Mouse (Mus musculus): ENCODE data around the gene Sclt1. TPM values are rescaled to one million over a fixed set of nuclear protein-coding genes. Genes with fewer than 3 reads are reported as not detected.
A peak's percentile ranks its signal among the peaks of the same experiment; 100 is the strongest.

Sclt1 gene
- total RNA-seq, 2 experiments from 2014 or later: 12.9 to 15.0 TPM

- DNase-seq (ENCODE audit: low spot score in 2 of 2): no peak
Measured at GRCm38 (mm10) chr3:41588495-41588894, 153.8 kb downstream of the Sclt1 start.

GRCm38 (mm10) chr3:41587588-41587987, 154.7 kb downstream of the Sclt1 start:
- no peak for DNase-seq (ENCODE audit: low spot score in 2 of 2)

DNA sequence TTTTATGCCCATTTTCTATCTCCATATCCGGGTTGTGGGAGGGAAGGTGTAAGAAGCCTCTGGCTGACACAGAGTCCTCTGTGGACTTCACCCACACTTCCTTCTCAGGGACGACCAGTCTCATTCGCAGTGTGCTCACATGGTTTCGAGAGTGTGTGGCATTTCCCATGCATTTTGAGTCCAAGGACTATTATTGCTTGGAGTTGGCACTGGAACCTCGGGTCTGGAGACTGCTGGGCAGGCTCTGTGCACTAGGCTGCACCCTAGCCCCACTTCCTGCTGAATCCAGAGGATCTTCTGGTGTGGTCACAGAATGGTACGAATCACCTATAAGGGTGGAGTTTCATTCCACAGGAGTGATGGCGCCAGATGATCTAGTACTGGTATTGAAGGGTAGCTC, 155.4 kb downstream of the Sclt1 start:
- no peak for DNase-seq (ENCODE audit: low spot score in 2 of 2)

DNA sequence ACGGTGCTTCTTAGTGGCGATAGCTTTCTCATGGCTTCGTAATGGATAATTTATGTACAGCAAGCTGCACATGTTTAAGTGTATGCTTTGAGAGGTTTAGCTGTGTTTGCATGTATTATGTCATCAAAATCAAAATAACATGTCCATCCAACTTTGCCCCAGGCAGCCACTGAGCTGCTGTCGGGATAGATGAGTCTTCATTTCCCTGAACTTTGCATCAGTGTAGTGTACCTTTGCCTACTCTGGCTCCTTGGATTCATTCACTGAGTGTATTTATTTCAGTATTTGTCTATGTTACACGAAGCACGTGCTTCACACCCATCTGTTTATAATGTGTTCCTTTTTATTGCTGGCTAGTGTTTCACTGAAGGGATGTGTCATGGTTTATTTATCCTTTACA, 156.0 kb downstream of the Sclt1 start:
- DNase-seq (ENCODE audit: low spot score in 2 of 2): no peak

GRCm38 (mm10) chr3:41585548-41585947, 156.8 kb downstream of the Sclt1 start:
- DNase-seq (ENCODE audit: low spot score in 2 of 2): no peak

DNA sequence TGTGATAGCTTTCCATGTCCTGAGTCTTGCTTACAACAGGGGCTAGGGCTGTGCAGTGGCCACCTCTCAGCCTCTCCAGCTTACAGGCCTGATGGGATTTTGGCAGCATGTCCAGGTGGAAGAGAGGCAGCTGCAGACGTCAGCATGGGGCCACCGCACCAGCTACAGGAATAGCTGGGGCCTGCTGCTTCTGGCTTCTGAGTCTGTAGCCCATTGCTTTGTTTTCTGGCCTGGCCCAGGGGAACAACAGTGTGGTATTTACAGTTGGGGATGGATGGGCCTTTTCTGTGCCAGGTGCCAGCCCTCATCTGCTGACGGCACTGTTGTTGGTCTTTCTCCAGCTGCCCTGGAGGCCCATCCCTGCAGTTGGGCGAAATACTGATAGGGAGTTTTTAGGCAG, 158.7 kb downstream of the Sclt1 start:
- DNase-seq (ENCODE audit: low spot score in 2 of 2): no peak

- no peak for DNase-seq (ENCODE audit: low spot score in 2 of 2)
Measured at GRCm38 (mm10) chr3:41583092-41583491, 159.2 kb downstream of the Sclt1 start.

GRCm38 (mm10) chr3:41582256-41582655, 160.1 kb downstream of the Sclt1 start:
- no peak for DNase-seq (ENCODE audit: low spot score in 2 of 2)

- peak in 1 of 2 experiments; percentile 35 for DNase-seq (ENCODE audit: low spot score in 2 of 2)
Measured at GRCm38 (mm10) chr3:41581436-41581835, 160.9 kb downstream of the Sclt1 start.

- peak; percentile 48 to 84 for DNase-seq (ENCODE audit: low spot score in 2 of 2)
Measured at GRCm38 (mm10) chr3:41580401-41581323, 161.7 kb downstream of the Sclt1 start.

GRCm38 (mm10) chr3:41579873-41580272, 162.4 kb downstream of the Sclt1 start:
- DNase-seq (ENCODE audit: low spot score in 2 of 2): no peak

DNA sequence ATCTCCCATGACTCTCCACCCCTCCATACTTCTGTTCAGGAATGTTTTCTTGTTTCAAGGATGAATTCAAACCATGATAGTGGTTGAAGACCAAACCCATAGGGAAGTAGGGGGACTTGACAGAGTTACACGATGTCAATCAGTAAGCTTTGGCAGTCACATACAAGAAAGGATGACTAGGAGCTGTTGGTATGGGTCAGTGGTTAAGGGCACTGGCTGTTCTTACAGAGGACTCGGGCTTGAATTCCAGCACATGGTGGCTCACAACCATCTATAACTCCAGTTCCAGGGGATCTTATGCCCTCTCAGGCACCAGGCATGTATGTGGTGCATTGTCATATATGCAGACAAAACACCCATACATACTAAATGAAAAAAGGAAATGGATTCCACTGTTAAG, 165.1 kb downstream of the Sclt1 start:
- DNase-seq (ENCODE audit: low spot score in 2 of 2): no peak

Other genes starting within 250 kb of the Sclt1 start
- gene Jade1, start 186.8 kb downstream of the Sclt1 start, total RNA-seq (2021): 10 to 100 TPM; 40.5 to 40.7 TPM
- 10 to 100 TPM in 1 of 2 experiments, 1 to 10 TPM in 1; 10.0 to 12.5 TPM for gene D3Ertd751e, start 97 bp upstream of the Sclt1 start, total RNA-seq (2021)